Mouse (Mus musculus): ENCODE results near the gene Rictor. TPM values are rescaled to one million over a fixed set of nuclear protein-coding genes. Genes with fewer than 3 reads are reported as not detected.

Gene Rictor
- polyA plus RNA-seq, 1 experiment from 2014 or later: 43.3 TPM

Other genes with a start within 250 kb of the Rictor start
- 3.1 and 4.1 TPM in 2 replicates for gene Fyb, start 185.5 kb upstream of the Rictor start, polyA plus RNA-seq (2015; fragmentation: Nextera tagmentation; extraction: Ambion mirVana)
- 1.8 and 2.0 TPM in 2 replicates for gene Osmr, start 166.6 kb downstream of the Rictor start, polyA plus RNA-seq (2015; fragmentation: Nextera tagmentation; extraction: Ambion mirVana)